Mouse (Mus musculus) naive thymus-derived CD4-positive, alpha-beta T cell, adult 5 months (primary cell): Measurements from ENCODE around the gene Olfr512. TPM values are rescaled to one million over a fixed set of nuclear protein-coding genes. Genes with fewer than 3 reads are reported as not detected.

Source experiments
- polyA plus RNA-seq: library from polyadenylated mRNA; unstranded; fragments of 100-300 nt; shearing (Covaris generic); gene quantifications from one replicate; pipeline ENCODE4 v1.2.1, GENCODE M21; 2017

Olfr512 gene
- polyA plus RNA-seq = not detected

DNA sequence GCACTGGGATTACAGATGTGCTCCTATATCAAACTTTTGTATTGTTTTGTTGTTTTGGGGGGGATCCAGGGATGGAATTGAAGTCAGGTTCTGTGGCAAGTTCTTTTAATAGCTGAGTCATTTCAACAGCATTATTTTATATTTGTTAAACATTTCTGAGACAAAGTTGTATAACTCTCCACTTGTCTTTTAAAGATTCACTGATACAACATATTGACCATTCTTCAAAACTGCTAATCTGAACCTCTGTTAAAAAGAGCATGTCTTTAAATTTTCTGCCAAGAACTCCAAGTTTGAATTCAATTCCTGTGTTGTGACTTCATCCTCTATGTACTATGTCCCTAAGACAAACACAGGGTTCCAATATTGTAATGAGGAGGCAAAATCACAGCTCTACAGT lies at the start of gene Olfr512:
Olfr512 (plus strand) TSS at position 301 of the 400 bp plus-strand sequence.

DNA sequence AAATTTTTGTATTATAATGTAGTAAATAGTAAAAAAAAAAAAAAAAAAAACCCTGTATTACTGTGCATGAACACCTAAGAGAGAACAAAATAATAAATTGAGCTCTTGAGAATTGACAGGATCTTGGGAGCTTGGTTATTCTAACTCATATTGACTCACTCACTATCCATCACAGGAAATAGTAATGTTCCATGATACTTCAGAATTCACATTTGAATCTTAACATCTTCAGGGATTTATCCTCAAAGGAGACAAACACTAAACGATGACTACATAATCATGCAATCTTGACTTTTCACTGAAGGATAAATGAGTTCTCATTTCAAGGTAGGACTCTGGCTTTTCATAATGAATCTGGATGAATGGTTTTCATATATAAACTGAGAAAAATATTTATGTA lies 47.0 kb upstream of the Olfr512 start, which contains the start of gene Olfr510:
Olfr510 (plus strand) TSS at position 301 of the 400 bp plus-strand sequence.

DNA sequence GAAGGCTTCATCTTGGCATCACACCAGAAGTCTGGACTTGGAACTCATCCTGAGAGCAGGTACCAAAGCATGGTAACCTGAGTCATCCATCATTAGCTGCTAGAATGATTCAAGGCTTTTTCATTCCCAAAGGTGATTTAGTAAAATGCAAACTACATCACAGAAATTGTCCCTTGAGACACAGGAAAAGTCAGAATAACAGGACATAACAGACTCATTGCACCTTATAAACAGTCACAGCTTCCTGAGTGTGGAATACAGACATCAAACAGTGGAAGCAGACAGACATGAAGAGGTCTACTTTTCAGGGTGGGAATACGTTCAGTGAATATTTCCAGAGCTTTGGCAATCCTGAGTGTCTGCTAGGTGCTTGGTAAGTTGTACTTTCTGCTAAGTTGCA lies 37.6 kb downstream of the Olfr512 start, which contains the start of gene Olfr513:
Olfr513 (plus strand) TSS at position 301 of the 400 bp plus-strand sequence.

Other genes with a start within 250 kb of the Olfr512 start
- gene Olfr498, start 248.0 kb upstream of the Olfr512 start, polyA plus RNA-seq = not detected
- gene Olfr502, start 188.3 kb upstream of the Olfr512 start, polyA plus RNA-seq = not detected
- not detected for gene Olfr503, start 168.8 kb upstream of the Olfr512 start, polyA plus RNA-seq
- gene Olfr504, start 147.5 kb upstream of the Olfr512 start, polyA plus RNA-seq = not detected
- not detected for gene Olfr506, start 102.5 kb upstream of the Olfr512 start, polyA plus RNA-seq
- not detected for gene Olfr507, start 91.5 kb upstream of the Olfr512 start, polyA plus RNA-seq
- not detected for gene Olfr508, start 83.3 kb upstream of the Olfr512 start, polyA plus RNA-seq
- gene Olfr509, start 61.4 kb upstream of the Olfr512 start, polyA plus RNA-seq = not detected
- not detected for gene Olfr510, start 46.9 kb upstream of the Olfr512 start, polyA plus RNA-seq
- gene Olfr513, start 37.7 kb downstream of the Olfr512 start, polyA plus RNA-seq = not detected
- not detected for gene Olfr514, start 112.7 kb downstream of the Olfr512 start, polyA plus RNA-seq
- gene Olfr516, start 137.2 kb downstream of the Olfr512 start, polyA plus RNA-seq = not detected
- not detected for gene Olfr517, start 159.1 kb downstream of the Olfr512 start, polyA plus RNA-seq
- gene Olfr518, start 171.7 kb downstream of the Olfr512 start, polyA plus RNA-seq = not detected
- not detected for gene Olfr519, start 181.1 kb downstream of the Olfr512 start, polyA plus RNA-seq
- gene Nlrp10, start 216.9 kb downstream of the Olfr512 start, polyA plus RNA-seq = not detected
- gene Eif3f, start 221.1 kb downstream of the Olfr512 start, polyA plus RNA-seq = 159 TPM
- not detected for gene Tub, start 237.0 kb downstream of the Olfr512 start, polyA plus RNA-seq